Mouse (Mus musculus) neural tube, embryonic 12.5 days (tissue): ENCODE measurements around the gene Slc25a25. TPM values are rescaled to one million over a fixed set of nuclear protein-coding genes. Genes with fewer than 3 reads are reported as not detected.
"Not testable (repeated sequence)": the region's sequence is repeated elsewhere in the genome, so short reads cannot be mapped to it uniquely, and the experiment has no call there.

Experiments
- ATAC-seq: fragments of 200-750 bp; cut with Nextera tagmentation; 2 replicates; pipeline ENCODE4 v1.8.0; 2017; ENCODE audit warnings: low read depth, mild to moderate bottlenecking, moderate TSS enrichment, moderate library complexity; ENCODE audit not compliant: low FRiP score
- H3K27ac ChIP-seq: fragments of 300-500 bp; sonication (generic); 2 replicates; pipeline ENCODE4 v1.5.1; 2016
- H3K27me3 ChIP-seq: fragments of 300-500 bp; sonication (generic); replicated peaks from 2 replicates; pipeline ENCODE4 v1.6.1; 2016; ENCODE audit warnings: mild to moderate bottlenecking
- H3K36me3 ChIP-seq: fragments of 300-500 bp; sonication (generic); 2 replicates; pipeline ENCODE4 v1.6.1; 2016; ENCODE audit warnings: mild to moderate bottlenecking
- H3K4me1 ChIP-seq: fragments of 300-500 bp; sonication (generic); 2 replicates; pipeline ENCODE4 v1.6.1; 2016
- H3K4me2 ChIP-seq: fragments of 300-500 bp; sonication (generic); replicated peaks from 2 replicates; pipeline ENCODE4 v1.6.1; 2016; ENCODE audit warnings: mild to moderate bottlenecking
- H3K4me3 ChIP-seq: fragments of 300-500 bp; sonication (generic); 2 replicates; pipeline ENCODE4 v1.5.1; 2016
- H3K9ac ChIP-seq: fragments of 300-500 bp; sonication (generic); 2 replicates; pipeline ENCODE4 v1.6.1; 2016; ENCODE audit warnings: mild to moderate bottlenecking
- H3K9me3 ChIP-seq: fragments of 300-500 bp; sonication (generic); 2 replicates; pipeline ENCODE4 v1.6.1; 2016; ENCODE audit warnings: mild to moderate bottlenecking
- WGBS: fragments of 180-500 bp; shearing (Covaris S2); methylation state at CpG from one replicate; pipeline ENCODE4 v1.1.7; 2016; 5-methylcytosine and 5-hydroxymethylcytosine counted together
- polyA plus RNA-seq: library from polyadenylated mRNA; unstranded; fragments of >200 nt; fragmentation: Nextera tagmentation; extraction: Ambion mirVana; gene quantifications from 2 replicates; pipeline ENCODE4 v1.2.1, GENCODE M21; 2016

Gene Slc25a25
- polyA plus RNA-seq, 1 experiment from 2014 or later: 41.6 TPM

DNA sequence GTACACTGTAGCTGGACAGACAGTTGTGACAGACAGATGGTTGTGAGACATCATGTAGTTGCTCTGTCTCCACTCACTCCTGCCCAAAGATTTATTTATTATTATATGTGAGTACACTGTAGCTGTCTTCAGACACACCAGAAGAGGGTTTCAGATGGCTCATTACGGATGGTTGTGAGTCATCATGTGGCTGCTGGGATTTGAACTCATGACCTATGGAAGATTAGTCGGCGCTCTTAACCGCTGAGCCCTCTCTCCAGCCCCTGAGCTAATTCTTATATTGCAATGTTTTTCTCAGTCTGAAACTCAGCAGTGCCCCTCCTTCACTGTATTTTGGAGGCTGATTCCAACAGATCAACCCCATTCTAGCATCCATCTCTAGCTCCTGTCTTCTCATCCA is 34.5 kb upstream of the Slc25a25 start:
- H3K9me3 ChIP-seq: no peaks in the 10 kb centered on the region
- H3K4me2 ChIP-seq: no peak overlapping the region
- no peaks in the 10 kb centered on the region for H3K4me1 ChIP-seq
- H3K27me3 ChIP-seq: no peaks in the 10 kb centered on the region
- no peak overlapping the region for H3K27ac ChIP-seq
- no peak overlapping the region for H3K4me3 ChIP-seq
- WGBS: 89% methylated on average over 4 of the region's 4 CpGs
- no peak for ATAC-seq
- 0 out of 2 replicates have a peak overlapping the region, but pooled peaks have one; percentile 18 for H3K9ac ChIP-seq
- H3K36me3 ChIP-seq: no peaks in the 10 kb centered on the region

- H3K36me3 ChIP-seq: no peaks in the 10 kb centered on the region
- no peak overlapping the region for H3K27ac ChIP-seq
- WGBS: 81% methylated on average over 6 of the region's 6 CpGs
- H3K27me3 ChIP-seq: no peaks in the 10 kb centered on the region
- H3K4me1 ChIP-seq: no peaks in the 10 kb centered on the region
- no peak overlapping the region for H3K9ac ChIP-seq
- H3K4me3 ChIP-seq: no peak overlapping the region
- H3K4me2 ChIP-seq: no peak overlapping the region
- H3K9me3 ChIP-seq: no peaks in the 10 kb centered on the region
- no peak for ATAC-seq
Observed at GRCm38 (mm10) chr2:32484933-32485332, 33.7 kb upstream of the Slc25a25 start.

GRCm38 (mm10) chr2:32483179-32483875 is 32.1 kb upstream of the Slc25a25 start:
- WGBS: 73% methylated on average over 9 of the region's 9 CpGs
- Histone ChIP-seq H3K4me1 (no peaks in the 10 kb centered on the region), H3K27me3 (no peaks in the 10 kb centered on the region), H3K4me2 (no peak overlapping the region), H3K9me3 (no peaks in the 10 kb centered on the region; the same call in 1 of the 2 replicates), H3K9ac (no peak overlapping the region), H3K36me3 (no peaks in the 10 kb centered on the region), H3K27ac (no peak overlapping the region), H3K4me3 (no peak overlapping the region)
- no peak for ATAC-seq

DNA sequence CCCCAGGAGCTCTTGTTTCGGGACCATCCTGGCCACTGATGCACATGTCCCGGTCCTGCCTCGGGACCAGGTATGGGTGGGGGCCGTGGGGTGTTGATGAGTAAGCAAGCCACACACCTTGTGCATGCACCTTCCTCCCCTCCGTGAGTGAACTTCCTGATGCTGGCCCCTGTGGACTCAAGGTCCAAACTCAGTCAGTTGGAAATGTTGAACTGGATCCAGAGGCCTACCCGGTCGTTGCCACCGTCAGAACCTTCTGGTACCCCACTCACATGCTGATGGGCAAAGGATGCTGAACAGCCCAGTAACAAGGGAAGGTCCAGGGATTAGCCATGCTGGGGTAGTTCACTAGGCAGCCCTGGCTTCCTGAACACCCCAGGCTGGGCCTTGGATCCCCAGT is 31.1 kb upstream of the Slc25a25 start:
- Histone ChIP-seq H3K9me3 (no peaks in the 10 kb centered on the region; the same call in 1 of the 2 replicates), H3K9ac (no peak overlapping the region), H3K4me2 (no peak overlapping the region), H3K27me3 (no peaks in the 10 kb centered on the region), H3K4me1 (no peaks in the 10 kb centered on the region), H3K4me3 (no peak overlapping the region), H3K36me3 (no peaks in the 10 kb centered on the region), H3K27ac (no peak overlapping the region)
- WGBS: 92% methylated on average over 8 of the region's 8 CpGs
- ATAC-seq: no peak

- H3K27me3 ChIP-seq, H3K27ac ChIP-seq, H3K4me3 ChIP-seq, H3K9me3 ChIP-seq, H3K9ac ChIP-seq, H3K4me1 ChIP-seq, H3K36me3 ChIP-seq, ATAC-seq, H3K4me2 ChIP-seq: not testable (repeated sequence)
- WGBS: 90% methylated on average over 4 of the region's 9 CpGs
Observed at GRCm38 (mm10) chr2:32475361-32475760, 24.1 kb upstream of the Slc25a25 start.

DNA sequence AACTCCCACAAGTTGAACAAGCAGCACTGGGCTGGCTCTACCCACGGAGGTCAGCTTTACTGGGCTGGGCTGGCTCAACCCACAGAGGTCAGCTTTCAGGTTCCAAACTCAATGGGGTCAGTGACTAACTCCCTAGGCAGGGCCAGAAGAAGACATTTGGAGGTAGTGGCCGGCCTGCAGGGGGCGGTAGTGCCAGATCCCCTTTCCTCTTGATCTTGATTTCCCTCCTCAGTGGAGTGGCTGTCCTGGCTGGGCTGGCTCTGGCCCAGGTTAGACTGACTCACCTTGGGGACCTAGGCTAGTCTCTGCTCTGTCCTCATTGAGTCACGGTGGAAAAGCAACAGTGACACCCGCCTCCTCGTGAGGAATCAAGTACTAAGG is 20.4 kb upstream of the Slc25a25 start:
- whole genome bisulfite sequencing: 82% methylated on average over 6 of the region's 6 CpGs
- H3K36me3 ChIP-seq: no peaks in the 10 kb centered on the region
- H3K27ac ChIP-seq: no peak overlapping the region
- no peak overlapping the region for H3K4me2 ChIP-seq
- H3K9me3 ChIP-seq: no peaks in the 10 kb centered on the region
- no peaks in the 10 kb centered on the region for H3K4me1 ChIP-seq
- no peak overlapping the region for H3K4me3 ChIP-seq
- no peak for ATAC-seq
- no peaks in the 10 kb centered on the region for H3K27me3 ChIP-seq
- H3K9ac ChIP-seq: no peak overlapping the region

DNA sequence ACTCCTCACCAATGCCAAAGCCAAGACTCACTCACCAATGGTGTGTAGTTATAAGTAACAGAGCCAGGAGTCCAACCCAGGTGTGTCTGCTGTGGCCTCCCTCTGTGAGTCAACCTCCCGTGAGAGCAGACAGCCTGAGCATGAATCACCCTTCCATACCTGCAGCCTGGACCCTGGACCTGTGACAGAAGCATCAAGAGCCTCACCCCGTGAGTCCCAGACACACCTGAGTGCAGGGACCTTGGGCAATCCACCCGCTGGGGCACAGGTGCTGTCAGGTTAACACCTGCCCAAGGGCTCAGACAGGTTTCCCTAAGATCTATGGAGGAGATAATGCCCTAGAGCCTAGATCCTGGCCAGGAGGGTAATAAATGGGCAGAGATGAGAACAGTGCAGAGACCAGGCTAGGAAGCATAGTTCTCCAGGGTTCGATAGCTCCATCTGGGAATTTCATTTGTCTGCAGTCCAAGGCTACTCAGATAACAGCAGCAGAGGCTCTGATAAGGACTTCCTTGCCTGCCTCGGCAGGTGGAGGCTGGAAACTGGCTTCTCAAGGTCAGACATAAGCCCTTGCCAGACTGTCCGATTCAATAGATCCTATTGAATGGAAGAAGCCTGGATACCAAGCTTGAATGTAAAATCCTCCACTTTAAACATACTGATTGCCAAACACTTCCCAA is 19.9 kb upstream of the Slc25a25 start:
- Histone ChIP-seq H3K27me3 (no peaks in the 10 kb centered on the region), H3K4me2 (no peak overlapping the region), H3K4me3 (no peak overlapping the region), H3K36me3 (no peaks in the 10 kb centered on the region), H3K9ac (no peak overlapping the region), H3K27ac (no peak overlapping the region), H3K4me1 (no peaks in the 10 kb centered on the region), H3K9me3 (no peaks in the 10 kb centered on the region)
- 89% methylated on average over 6 of the region's 6 CpGs for WGBS
- no peak for ATAC-seq

DNA sequence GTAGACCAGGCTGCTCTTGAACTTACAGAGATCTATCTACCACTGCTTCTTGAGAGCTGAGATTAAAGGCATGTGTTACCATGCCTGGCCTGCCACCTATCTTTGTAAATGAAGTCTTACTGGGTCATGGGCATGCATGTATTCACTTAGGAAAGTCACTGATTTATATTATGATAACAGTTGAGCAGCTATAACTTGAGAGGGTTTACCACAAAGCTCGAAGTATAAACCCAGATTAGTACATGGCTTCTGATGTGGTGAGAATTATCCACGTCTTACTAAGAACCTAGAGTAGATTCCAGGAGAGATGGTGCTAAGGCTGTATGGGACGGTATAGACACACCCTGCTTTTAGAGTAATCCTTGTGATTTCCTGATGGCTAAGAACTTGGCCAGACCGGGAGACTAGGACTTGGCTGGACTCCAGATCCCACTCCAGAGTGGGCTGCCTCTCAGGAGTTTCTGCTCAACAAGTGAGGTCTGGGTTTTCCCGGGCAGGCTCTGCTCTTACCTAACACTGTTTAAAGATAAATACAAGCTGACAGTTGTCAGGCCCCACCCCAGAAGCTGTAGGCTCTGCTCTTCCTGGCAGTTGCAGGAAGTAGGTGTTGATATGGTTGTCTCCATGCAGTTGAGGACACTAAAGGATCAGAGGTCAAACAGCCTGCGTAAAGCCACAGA is 13.1 kb upstream of the Slc25a25 start:
- Histone ChIP-seq H3K9me3 (no peaks in the 10 kb centered on the region), H3K4me2 (no peak overlapping the region), H3K4me3 (no peak overlapping the region), H3K27ac (no peak overlapping the region), H3K36me3 (no peaks in the 10 kb centered on the region), H3K9ac (no peak overlapping the region), H3K4me1 (no peaks in the 10 kb centered on the region), H3K27me3 (no peaks in the 10 kb centered on the region)
- 83% methylated on average over 6 of the region's 6 CpGs for WGBS
- ATAC-seq: no peak

GRCm38 (mm10) chr2:32463773-32464172 is 12.5 kb upstream of the Slc25a25 start:
- 69% methylated on average over 2 of the region's 2 CpGs for WGBS
- no peak for ATAC-seq
- Histone ChIP-seq H3K9ac (no peak overlapping the region), H3K27ac (no peak overlapping the region), H3K36me3 (no peaks in the 10 kb centered on the region), H3K4me2 (no peak overlapping the region), H3K27me3 (no peaks in the 10 kb centered on the region), H3K4me1 (no peaks in the 10 kb centered on the region), H3K4me3 (no peak overlapping the region), H3K9me3 (no peaks in the 10 kb centered on the region)

- Histone ChIP-seq H3K27ac (no peak overlapping the region), H3K9ac (no peak overlapping the region), H3K4me3 (no peak overlapping the region), H3K9me3 (no peaks in the 10 kb centered on the region), H3K36me3 (peaks cover 8% of the 10 kb centered on the region), H3K4me2 (no peak overlapping the region), H3K4me1 (peaks cover 4% of the 10 kb centered on the region; the same call in 1 of the 2 replicates), H3K27me3 (no peaks in the 10 kb centered on the region)
- no peak for ATAC-seq
- 95% methylated on average over 2 of the region's 2 CpGs for WGBS
Observed at GRCm38 (mm10) chr2:32459657-32460056, 8.4 kb upstream of the Slc25a25 start.

GRCm38 (mm10) chr2:32458300-32458699 is 7.1 kb upstream of the Slc25a25 start:
- peaks cover 13% of the 10 kb centered on the region for H3K4me1 ChIP-seq
- no peak for ATAC-seq
- H3K9me3 ChIP-seq: no peaks in the 10 kb centered on the region
- H3K4me2 ChIP-seq: no peak overlapping the region
- H3K4me3 ChIP-seq: no peak overlapping the region
- H3K27ac ChIP-seq: no peak overlapping the region
- no peak overlapping the region for H3K9ac ChIP-seq
- WGBS: 89% methylated on average over 2 of the region's 2 CpGs
- no peaks in the 10 kb centered on the region for H3K27me3 ChIP-seq
- H3K36me3 ChIP-seq: peaks cover 8% of the 10 kb centered on the region

- peaks cover 8% of the 10 kb centered on the region for H3K36me3 ChIP-seq
- no peak overlapping the region for H3K4me3 ChIP-seq
- no peak overlapping the region for H3K27ac ChIP-seq
- H3K4me1 ChIP-seq: peaks cover 26% of the 10 kb centered on the region
- H3K4me2 ChIP-seq: no peak overlapping the region
- H3K27me3 ChIP-seq: no peaks in the 10 kb centered on the region
- WGBS: 87% methylated on average over 8 of the region's 8 CpGs
- no peak overlapping the region for H3K9ac ChIP-seq
- no peak for ATAC-seq
- H3K9me3 ChIP-seq: no peaks in the 10 kb centered on the region
Observed at GRCm38 (mm10) chr2:32455101-32455500, 3.9 kb upstream of the Slc25a25 start.
